Mouse (Mus musculus) lung, postnatal 0 days (tissue): ENCODE results near the gene E030018B13Rik.

ENCODE experiments used
- CTCF ChIP-seq: IDR thresholded peaks from 2 replicates; pipeline ENCODE4 v1.5.1; 2016; ENCODE audit warnings: antibody characterized with exemption, mild to moderate bottlenecking
- EP300 ChIP-seq: IDR thresholded peaks from 2 replicates; pipeline ENCODE4 v1.6.1; 2016; ENCODE audit warnings: antibody characterized with exemption, mild to moderate bottlenecking, control low read depth

GRCm38 (mm10) chr7:63955440-63955839 lies 38.8 kb downstream of the E030018B13Rik start:
- no peak for TF ChIP-seq CTCF
- no peak for TF ChIP-seq EP300
